Mouse (Mus musculus) left cerebral cortex, postnatal 36 days (tissue): ENCODE data around the gene Gimd1. TPM values are rescaled to one million over a fixed set of nuclear protein-coding genes. Genes with fewer than 3 reads are reported as not detected.

Experiments
- DNase-seq, 2 experiments: peaks; one replicate each; pipeline ENCODE4 v3.0.0; 2021 to 2022; ENCODE audit warnings: low spot score in 2 of 2, mixed read lengths in 1 of 2
- intact Hi-C: fragments of 180-260 bp; cut with DNase I; formaldehyde crosslinking; loops from one replicate; pipeline ENCODE4 v1.15.1; 2025
- total RNA-seq, 2 experiments: library from RNA; stranded (reverse); gene quantifications; 2 replicates each; pipeline ENCODE4 v1.2.3; 2021

The Gimd1 gene
- total RNA-seq: not detected

- intact Hi-C loops: no loop called here
- no peak for DNase-seq
Observed at GRCm38 (mm10) chr3:132629601-132630239, at the start of gene Gimd1. Gimd1 (plus strand) TSS chr3:132629820.

- DNase-seq: no peak
- intact Hi-C loops: no loop called here
Observed at GRCm38 (mm10) chr3:132581198-132581597, 48.4 kb upstream of the Gimd1 start.

DNA sequence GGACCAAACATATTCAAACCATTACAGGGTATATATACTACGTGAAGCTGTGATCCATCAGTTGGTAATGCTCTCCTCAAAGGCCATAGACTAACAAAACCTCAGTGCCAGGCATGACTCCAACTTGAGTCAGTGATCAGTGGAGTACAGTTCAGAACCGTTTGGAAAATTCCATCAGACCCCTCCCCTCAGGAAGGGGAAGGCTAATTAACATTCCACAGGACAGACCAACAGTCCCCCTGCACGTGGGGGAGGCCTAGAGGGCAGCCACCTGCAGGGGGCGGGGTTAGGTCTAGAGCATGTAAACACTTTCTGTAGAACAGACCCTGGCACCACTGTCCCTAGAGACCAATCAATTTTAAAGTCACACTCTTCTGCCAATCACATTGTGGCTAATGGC, 47.3 kb upstream of the Gimd1 start:
- DNase-seq: no peak
- intact Hi-C loops: no loop called here

- intact Hi-C loops: no loop called here
Observed at GRCm38 (mm10) chr3:132585122-132585972, 44.3 kb upstream of the Gimd1 start.

DNA sequence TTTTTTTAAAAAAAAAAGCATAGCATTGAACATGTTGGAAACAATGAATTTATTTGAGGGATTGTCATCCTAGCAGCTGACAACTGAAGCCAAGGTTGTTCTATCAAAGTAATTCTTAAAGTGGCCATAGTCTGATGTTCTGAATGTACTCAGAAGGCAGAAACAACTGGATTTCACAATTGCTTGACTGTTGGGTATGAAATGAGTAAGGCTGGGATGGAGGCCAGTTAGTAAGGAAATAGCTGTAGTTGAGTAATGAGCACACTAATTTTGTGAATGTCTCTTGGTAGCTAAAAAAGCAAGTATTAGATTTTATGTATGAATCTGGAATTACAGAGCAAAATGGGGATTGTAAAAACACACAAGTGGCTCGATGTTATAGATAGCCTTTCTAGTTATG, 41.5 kb upstream of the Gimd1 start:
- intact Hi-C loops: no loop called here
- DNase-seq: no peak

More at GRCm38 (mm10) chr3:132585122-132585972, 44.3 kb upstream of the Gimd1 start:
- no peak for DNase-seq

DNA sequence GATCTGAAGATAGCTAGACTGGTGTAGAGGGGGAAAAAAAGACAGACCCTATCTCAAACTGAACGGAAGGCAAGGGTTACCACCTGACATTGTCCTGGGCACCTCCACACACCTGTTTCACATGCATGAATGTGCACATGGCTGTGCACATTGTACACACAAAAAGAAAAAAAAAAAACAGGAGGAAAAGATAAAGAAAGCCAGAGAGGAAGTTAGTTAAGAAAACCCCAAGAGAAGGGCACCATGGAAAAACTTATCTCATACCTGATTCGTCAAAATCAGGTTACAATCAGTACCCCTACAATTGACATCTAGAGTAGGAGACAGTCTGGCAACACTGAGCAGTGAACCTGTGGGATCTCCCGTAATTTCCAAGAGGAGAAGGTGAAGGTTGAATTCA, 39.6 kb upstream of the Gimd1 start:
- intact Hi-C loops: no loop called here
- no peak for DNase-seq

DNA sequence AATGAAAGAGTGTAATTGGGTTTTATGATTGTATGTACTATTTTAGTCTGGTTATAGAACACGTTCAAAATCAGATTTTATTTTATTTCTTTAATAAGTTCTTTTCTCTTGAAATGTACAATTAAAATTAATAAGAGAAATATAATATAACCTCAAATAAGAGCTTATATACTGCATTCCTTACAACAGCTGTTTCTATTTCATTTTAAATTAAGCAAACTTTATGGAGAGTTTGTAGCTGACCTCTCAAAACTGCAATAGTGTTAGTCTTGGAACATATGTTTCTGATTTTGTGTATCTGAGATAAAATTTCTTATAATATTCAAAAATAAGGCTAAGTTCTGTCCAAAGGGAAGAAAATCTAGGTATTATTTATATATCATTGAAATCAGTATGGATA, 39.0 kb upstream of the Gimd1 start:
- intact Hi-C loops: no loop called here
- no peak for DNase-seq

- no peak for DNase-seq
- intact Hi-C loops: no loop called here
Observed at GRCm38 (mm10) chr3:132628741-132629140, 879 bp upstream of the Gimd1 start.

DNA sequence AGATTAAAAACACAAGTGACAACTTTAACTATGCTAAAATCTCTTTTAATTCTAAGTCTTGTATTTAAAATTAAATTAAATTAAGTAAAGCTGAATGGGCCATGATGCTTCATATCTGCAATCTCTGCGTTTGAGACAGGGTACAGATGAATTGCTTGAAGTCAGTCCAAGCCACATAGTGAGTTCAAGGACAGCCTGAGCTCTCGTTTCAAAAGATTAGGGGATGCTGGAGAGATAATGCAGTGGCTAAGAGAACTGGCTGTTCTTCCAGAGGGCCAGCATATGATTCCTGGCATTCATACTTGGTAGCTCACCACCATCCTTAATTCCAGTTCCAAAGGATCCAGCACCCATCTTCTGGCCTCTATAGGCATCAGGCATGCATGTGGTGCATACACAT, 3.6 kb downstream of the Gimd1 start:
- DNase-seq: no peak
- intact Hi-C loops: no loop called here

GRCm38 (mm10) chr3:132637080-132637479, 7.5 kb downstream of the Gimd1 start:
- intact Hi-C loops: no loop called here
- DNase-seq: no peak

GRCm38 (mm10) chr3:132644071-132644470, 14.5 kb downstream of the Gimd1 start:
- DNase-seq: no peak
- intact Hi-C loops: no loop called here

DNA sequence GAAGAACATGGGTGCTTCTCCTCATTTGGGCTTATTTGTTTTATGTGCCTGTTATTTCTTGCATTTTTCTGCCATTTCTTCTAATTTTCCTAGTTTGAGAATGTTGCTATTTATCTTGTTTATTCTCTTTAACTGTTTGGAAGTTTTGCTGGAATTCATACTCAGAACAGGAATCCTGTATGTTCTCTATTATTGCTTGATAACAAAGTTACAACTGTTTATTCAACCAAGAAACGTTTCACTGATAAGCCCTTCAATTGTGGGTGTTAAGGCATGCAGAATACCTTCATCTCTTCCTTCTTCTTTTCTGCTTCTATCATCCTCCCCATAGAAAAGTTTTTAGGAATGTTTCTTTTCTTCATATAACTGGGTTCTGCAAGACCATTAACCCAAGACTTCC, 17.2 kb downstream of the Gimd1 start:
- intact Hi-C loops: no loop called here
- DNase-seq: no peak

DNA sequence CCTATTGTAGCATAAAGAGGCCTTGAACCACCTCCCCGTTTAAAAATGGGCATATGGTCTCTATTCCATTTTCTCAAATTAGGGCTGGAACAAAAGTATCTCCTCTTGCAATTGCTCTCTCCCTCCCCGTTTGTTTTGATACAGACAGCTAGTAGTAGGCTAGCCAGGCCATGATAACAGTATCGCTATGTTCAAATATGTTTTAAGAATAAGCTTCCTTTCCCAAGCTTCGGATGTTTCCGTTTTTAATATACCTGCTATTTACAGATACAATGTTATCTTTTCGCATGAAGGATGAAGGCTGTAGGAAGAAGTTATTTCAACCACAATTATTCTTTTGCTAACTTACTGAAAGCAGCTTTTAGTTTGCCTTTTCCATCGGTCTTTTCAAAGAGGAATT, 19.7 kb downstream of the Gimd1 start:
- DNase-seq: no peak
- intact Hi-C loops: no loop called here

- intact Hi-C loops: no loop called here
- DNase-seq: no peak
Observed at GRCm38 (mm10) chr3:132650191-132650590, 20.6 kb downstream of the Gimd1 start.

- intact Hi-C loops: no loop called here
- DNase-seq: no peak
Observed at GRCm38 (mm10) chr3:132651776-132652175, 22.2 kb downstream of the Gimd1 start.

DNA sequence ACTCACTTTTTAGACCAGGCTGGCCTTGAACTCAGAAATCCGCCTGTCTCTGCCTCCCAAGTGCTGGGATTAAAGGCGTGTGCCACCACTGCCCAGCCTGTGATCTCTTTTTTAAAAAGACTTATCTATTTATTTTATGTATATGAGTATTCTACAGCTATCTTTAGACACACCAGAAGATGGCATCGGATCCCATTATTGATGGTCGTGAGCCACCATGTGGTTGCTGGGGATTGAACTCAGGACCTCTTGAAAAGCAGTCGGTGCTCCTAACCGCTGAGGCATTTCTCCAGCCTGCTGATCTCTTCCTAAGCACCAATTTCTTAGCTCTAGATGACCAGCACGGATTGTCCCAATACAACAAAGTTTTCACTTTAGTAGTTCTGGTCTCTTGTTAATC, 24.3 kb downstream of the Gimd1 start:
- DNase-seq: no peak
- intact Hi-C loops: no loop called here

GRCm38 (mm10) chr3:132655955-132656354, 26.3 kb downstream of the Gimd1 start:
- intact Hi-C loops: no loop called here
- no peak for DNase-seq

DNA sequence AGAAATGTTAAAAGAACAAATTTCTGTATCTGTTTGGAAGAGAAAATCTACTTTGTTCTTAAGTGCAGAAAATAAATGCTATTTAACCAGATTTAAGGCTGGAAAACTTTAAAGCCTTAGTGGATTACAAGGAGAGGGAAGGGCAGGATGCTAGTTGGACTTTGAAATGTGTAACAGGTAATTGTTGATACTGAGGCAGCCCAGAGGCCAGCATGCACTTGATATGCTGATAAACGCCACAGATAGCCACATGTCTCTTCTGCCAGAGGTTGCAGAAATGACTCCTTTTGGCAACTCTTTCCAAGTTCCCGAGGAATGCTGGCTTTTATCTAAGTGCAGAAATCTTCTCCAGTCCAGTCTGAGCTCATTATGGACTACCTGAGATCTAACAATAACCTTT, 47.9 kb downstream of the Gimd1 start:
- intact Hi-C loops: no loop called here
- no peak for DNase-seq

DNA sequence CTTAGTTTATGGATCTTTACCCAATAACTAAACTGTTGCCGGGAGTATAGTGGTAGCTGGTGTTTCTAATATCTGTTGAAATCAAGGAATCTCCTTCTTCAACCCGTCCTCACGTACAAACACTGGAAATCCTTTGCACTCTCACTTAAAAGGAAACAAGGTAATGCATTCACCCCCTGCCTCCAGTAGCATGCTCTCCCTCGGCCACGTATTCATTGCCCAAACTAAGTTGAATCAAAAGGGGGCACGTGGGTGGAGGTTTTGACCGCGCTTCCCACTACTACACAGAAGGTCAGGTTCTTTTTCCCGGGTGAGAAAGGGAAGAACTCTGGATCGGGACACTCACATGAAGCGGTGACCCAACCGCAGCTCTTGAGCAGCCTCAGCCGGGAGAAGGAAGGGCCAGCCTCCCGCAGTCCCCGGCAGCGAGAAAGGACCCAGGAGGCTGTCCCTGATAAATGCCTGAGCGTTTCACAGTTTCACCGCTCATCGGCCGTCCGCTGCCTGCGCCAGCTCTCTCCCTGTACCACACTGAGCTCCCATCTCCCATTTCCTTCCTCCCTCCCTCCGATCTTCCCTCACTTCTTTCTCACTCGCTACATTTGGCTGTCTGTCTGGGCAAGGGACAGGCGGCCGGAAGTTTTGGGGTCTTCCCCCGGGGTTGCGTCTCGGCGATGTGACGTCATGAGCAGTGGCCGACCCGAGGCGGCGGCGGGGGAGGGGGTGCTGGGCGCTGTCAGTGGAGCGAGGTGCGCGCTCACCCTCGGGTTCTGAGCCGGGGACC, 54.0 kb downstream of the Gimd1 start, which contains the start of gene Tbck:
Gene Tbck (plus strand): TSS at position 698 of the 784 bp plus-strand sequence.
- DNase-seq: peak; percentile 96 to 97
- intact Hi-C loops: no loop called here

GRCm38 (mm10) chr3:132684231-132684928, 54.8 kb downstream of the Gimd1 start, which contains the start of gene Aimp1:
Aimp1 (minus strand) TSS chr3:132684370.
- intact Hi-C loops: no loop called here
- no peak for DNase-seq
